Mouse (Mus musculus) kidney, embryonic 14.5 days (tissue): Measurements from ENCODE around the gene Lgr5. TPM values are rescaled to one million over a fixed set of nuclear protein-coding genes. Genes with fewer than 3 reads are reported as not detected.

Experiments used
- ATAC-seq: fragments of 200-750 bp; cut with Nextera tagmentation; 2 replicates; pipeline ENCODE4 v1.8.0; 2017; ENCODE audit warnings: moderate number of reproducible peaks, mild to moderate bottlenecking, moderate TSS enrichment, moderate library complexity; ENCODE audit not compliant: low FRiP score, low TSS enrichment
- H3K27ac ChIP-seq: fragments of 300-500 bp; sonication (generic); 2 replicates; pipeline ENCODE4 v1.5.1; 2014; ENCODE audit warnings: low read depth, mild to moderate bottlenecking, low read length, moderate library complexity, mixed read lengths
- H3K27me3 ChIP-seq: fragments of 300-500 bp; sonication (generic); 2 replicates; pipeline ENCODE4 v1.6.1; 2014; ENCODE audit warnings: mild to moderate bottlenecking, low read length; ENCODE audit not compliant: control insufficient read depth, insufficient read depth
- H3K36me3 ChIP-seq: fragments of 300-500 bp; sonication (generic); 2 replicates; pipeline ENCODE4 v1.6.1; 2014; ENCODE audit warnings: low read length, mixed read lengths; ENCODE audit not compliant: control insufficient read depth, insufficient read depth
- H3K4me1 ChIP-seq: fragments of 300-500 bp; sonication (generic); 2 replicates; pipeline ENCODE4 v1.6.1; 2014; ENCODE audit warnings: low read length, mixed read lengths; ENCODE audit not compliant: control insufficient read depth, insufficient read depth
- H3K4me2 ChIP-seq: fragments of 300-500 bp; sonication (generic); replicated peaks from 2 replicates; pipeline ENCODE4 v1.6.1; 2014; ENCODE audit warnings: low read depth, mild to moderate bottlenecking, low read length
- H3K4me3 ChIP-seq: fragments of 300-500 bp; sonication (generic); 2 replicates; pipeline ENCODE4 v1.5.1; 2014; ENCODE audit warnings: mild to moderate bottlenecking, low read length
- H3K9ac ChIP-seq: fragments of 300-500 bp; sonication (generic); 2 replicates; pipeline ENCODE4 v1.6.1; 2014; ENCODE audit warnings: low read depth, mild to moderate bottlenecking, low read length, moderate library complexity
- H3K9me3 ChIP-seq: fragments of 300-500 bp; sonication (generic); 2 replicates; pipeline ENCODE4 v1.6.1; 2016; ENCODE audit warnings: low read length; ENCODE audit not compliant: control insufficient read depth
- WGBS: fragments of 180-500 bp; shearing (Covaris S2); extraction: QIAGEN DNeasy Blood & Tissue Kit; methylation state at CpG from one replicate; pipeline ENCODE4 v1.1.7; 2014; 5-methylcytosine and 5-hydroxymethylcytosine counted together
- polyA plus RNA-seq: library from polyadenylated mRNA; unstranded; fragments of >200 nt; fragmentation: Nextera tagmentation; extraction: Ambion mirVana; gene quantifications from 2 replicates; pipeline ENCODE4 v1.2.1, GENCODE M21; 2014

Gene Lgr5
- polyA plus RNA-seq, 1 experiment from 2014 or later = 8.0 TPM

DNA sequence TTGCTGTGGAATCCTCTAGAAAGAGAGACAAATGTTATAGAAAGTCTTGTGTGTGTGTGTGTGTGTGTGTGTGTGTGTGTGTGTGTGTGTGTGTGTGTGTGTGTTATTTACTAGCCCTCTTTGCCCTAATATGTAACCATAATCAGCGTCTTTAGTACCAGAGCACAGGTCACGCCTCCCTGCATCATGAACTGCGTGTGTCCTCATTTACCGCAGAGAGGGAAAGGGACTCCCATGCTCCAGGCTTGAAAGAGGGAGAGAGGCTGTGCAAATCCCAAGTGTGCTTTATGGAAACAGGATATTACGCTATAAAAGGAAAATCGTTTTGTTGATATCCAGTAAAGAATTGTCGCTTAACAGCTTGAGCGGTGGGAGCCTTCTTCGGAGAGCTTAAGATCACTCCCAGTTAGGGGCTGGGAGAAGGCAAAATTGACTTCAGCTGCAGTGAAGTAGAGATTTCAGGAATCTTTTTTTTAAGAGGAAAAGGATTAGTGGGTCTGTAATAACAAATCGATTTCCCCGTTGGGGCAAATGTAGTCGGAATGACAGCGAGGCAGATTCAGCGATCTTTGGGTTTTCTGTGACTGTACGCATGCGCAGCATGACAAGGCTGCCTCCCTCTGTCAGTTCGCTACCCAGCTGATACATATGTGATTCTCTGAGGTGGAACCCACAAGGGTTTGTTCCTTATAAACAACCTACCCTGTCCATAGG lies 116.8 kb downstream of the Lgr5 start:
- Histone ChIP-seq H3K27me3 (no peaks in the 10 kb centered on the region), H3K4me3 (peak overlapping the region; percentile 30), H3K4me2 (peak overlapping the region; percentile 34), H3K36me3 (no peaks in the 10 kb centered on the region), H3K9me3 (no peaks in the 10 kb centered on the region), H3K27ac (no peak overlapping the region), H3K4me1 (no peaks in the 10 kb centered on the region), H3K9ac (no peak overlapping the region)
- WGBS = 39% methylated on average over 17 of the region's 17 CpGs
- no peak for ATAC-seq

DNA sequence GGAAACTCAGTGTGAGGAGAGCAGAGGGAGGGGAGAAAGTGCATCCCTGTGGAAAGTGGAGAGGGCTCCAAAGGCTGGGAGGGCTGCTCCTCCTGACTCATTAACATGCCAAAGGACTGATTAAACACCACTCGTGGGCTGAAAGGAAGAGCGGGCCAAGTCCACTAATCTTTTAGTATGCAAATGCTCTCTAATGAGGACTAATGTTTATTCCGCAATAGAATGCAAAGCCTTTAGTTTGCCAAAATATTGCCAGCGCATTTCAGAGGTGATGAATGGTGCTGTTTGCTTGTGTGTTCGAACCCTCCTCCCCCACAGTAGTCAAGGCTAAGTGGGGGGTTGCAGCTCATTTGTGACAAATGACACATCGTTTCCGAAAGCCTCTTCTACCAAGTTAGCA lies 118.5 kb downstream of the Lgr5 start:
- H3K36me3 ChIP-seq = no peaks in the 10 kb centered on the region
- no peak for ATAC-seq
- no peaks in the 10 kb centered on the region for H3K4me1 ChIP-seq
- no peak overlapping the region for H3K4me2 ChIP-seq
- no peak overlapping the region for H3K27ac ChIP-seq
- H3K9me3 ChIP-seq = no peaks in the 10 kb centered on the region
- no peak overlapping the region for H3K4me3 ChIP-seq
- 22% methylated on average over 7 of the region's 7 CpGs for WGBS
- no peaks in the 10 kb centered on the region for H3K27me3 ChIP-seq
- H3K9ac ChIP-seq = no peak overlapping the region

GRCm38 (mm10) chr10:115468632-115469031 lies 118.9 kb downstream of the Lgr5 start:
- WGBS = 49% methylated on average over 7 of the region's 7 CpGs
- no peaks in the 10 kb centered on the region for H3K9me3 ChIP-seq
- H3K9ac ChIP-seq = no peak overlapping the region
- no peaks in the 10 kb centered on the region for H3K27me3 ChIP-seq
- no peak overlapping the region for H3K4me3 ChIP-seq
- H3K4me2 ChIP-seq = no peak overlapping the region
- H3K4me1 ChIP-seq = no peaks in the 10 kb centered on the region
- ATAC-seq = no peak
- no peak overlapping the region for H3K27ac ChIP-seq
- no peaks in the 10 kb centered on the region for H3K36me3 ChIP-seq

GRCm38 (mm10) chr10:115467985-115468384 lies 119.6 kb downstream of the Lgr5 start:
- Histone ChIP-seq H3K9ac (no peak overlapping the region), H3K4me2 (no peak overlapping the region), H3K9me3 (no peaks in the 10 kb centered on the region), H3K4me1 (no peaks in the 10 kb centered on the region), H3K27ac (no peak overlapping the region), H3K4me3 (no peak overlapping the region), H3K27me3 (no peaks in the 10 kb centered on the region), H3K36me3 (no peaks in the 10 kb centered on the region)
- peak; percentile 74; the same call in 1 of the 2 replicates for ATAC-seq
- 76% methylated on average over 8 of the region's 8 CpGs for WGBS

GRCm38 (mm10) chr10:115465778-115466177 lies 121.8 kb downstream of the Lgr5 start:
- no peak overlapping the region for H3K4me3 ChIP-seq
- H3K36me3 ChIP-seq = no peaks in the 10 kb centered on the region
- no peaks in the 10 kb centered on the region for H3K9me3 ChIP-seq
- H3K9ac ChIP-seq = no peak overlapping the region
- no peak overlapping the region for H3K4me2 ChIP-seq
- H3K4me1 ChIP-seq = no peaks in the 10 kb centered on the region
- 38% methylated on average over 6 of the region's 6 CpGs for WGBS
- no peak for ATAC-seq
- H3K27me3 ChIP-seq = no peaks in the 10 kb centered on the region
- H3K27ac ChIP-seq = no peak overlapping the region

DNA sequence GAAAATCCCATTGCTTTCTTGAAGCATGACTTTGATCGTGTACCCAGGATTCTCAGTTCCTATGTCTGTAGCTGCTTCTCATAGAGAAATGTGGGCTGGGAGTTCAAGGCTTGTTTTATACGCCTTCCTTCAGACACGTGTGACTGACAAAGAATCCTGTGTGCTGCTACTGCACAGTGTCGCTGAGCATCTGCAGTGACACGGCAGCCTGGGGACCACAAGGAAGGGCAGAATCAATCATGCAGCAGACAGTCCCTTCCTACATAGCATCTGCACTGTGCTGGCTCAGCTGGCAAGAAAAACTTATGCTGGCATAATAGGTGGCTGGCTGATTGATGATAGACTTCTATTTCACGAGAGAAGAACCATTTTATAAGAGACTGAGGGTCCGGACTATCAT lies 122.5 kb downstream of the Lgr5 start:
- no peak for ATAC-seq
- Histone ChIP-seq H3K27ac (no peak overlapping the region), H3K4me1 (no peaks in the 10 kb centered on the region), H3K9me3 (no peaks in the 10 kb centered on the region), H3K4me3 (no peak overlapping the region), H3K4me2 (no peak overlapping the region), H3K36me3 (no peaks in the 10 kb centered on the region), H3K9ac (no peak overlapping the region), H3K27me3 (no peaks in the 10 kb centered on the region)
- 74% methylated on average over 7 of the region's 7 CpGs for WGBS

DNA sequence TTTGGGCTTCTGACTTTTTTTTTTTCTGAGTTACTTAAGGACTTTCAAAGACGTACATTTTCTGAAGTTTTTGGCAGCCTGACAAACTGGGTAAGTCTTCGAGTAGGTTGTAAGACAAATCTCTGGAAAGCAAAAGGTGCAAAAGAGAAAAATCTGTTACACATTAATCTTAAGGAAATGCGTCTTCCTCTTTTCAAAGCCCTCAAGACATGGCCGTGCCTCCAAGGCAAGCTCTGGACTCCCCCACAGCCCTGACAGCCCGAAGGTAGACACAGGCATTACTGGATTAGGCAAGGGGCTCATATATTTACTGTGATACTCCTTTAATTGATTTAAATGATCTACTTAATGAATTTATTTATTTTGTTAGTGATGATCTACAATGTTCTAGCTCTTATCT lies 124.9 kb downstream of the Lgr5 start:
- Histone ChIP-seq H3K9ac (no peak overlapping the region), H3K4me3 (no peak overlapping the region), H3K27ac (no peak overlapping the region), H3K27me3 (no peaks in the 10 kb centered on the region), H3K36me3 (no peaks in the 10 kb centered on the region), H3K9me3 (no peaks in the 10 kb centered on the region), H3K4me1 (peaks cover 4% of the 10 kb centered on the region; the same call in 1 of the 2 replicates), H3K4me2 (no peak overlapping the region)
- ATAC-seq = no peak
- WGBS = 36% methylated on average over 5 of the region's 5 CpGs

DNA sequence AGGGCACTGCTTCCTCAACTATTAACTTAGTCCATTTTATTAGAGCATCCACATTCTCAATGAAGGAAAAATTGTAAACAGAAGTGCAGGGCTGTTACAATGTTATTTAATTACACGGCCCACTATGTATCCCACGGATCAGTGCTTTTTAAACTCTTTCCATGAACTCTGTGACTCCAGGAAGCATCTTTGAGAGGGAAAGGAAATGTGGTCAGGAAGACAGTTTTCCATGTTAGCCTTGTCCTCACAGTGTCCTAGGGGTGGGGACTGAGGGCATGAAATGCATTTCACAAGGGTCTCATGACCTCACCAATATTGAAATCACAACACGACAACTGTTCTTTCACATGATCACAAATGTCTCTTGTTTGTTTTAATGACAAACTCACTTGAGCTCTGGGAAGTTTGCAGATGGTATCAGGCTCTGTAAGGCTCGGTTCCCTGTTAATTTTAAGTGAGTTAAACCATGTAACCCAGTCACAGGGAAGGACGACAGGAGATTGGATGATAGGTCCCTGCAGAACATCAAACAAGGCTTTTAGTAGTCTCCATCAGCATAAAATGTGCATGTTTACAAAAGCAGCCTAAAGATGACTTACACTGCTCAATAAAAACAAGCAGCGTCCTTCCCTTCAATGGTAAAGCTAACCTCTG lies 130.1 kb downstream of the Lgr5 start:
- WGBS = 26% methylated on average over 6 of the region's 6 CpGs
- ATAC-seq = peak; percentile 16; the same call in 1 of the 2 replicates

GRCm38 (mm10) chr10:115448614-115449013 lies 139.0 kb downstream of the Lgr5 start:
- no peak for ATAC-seq
- no peak overlapping the region for H3K4me3 ChIP-seq
- no peak overlapping the region for H3K9ac ChIP-seq
- H3K36me3 ChIP-seq = no peaks in the 10 kb centered on the region
- 88% methylated on average over 13 of the region's 13 CpGs for WGBS
- no peaks in the 10 kb centered on the region for H3K4me1 ChIP-seq
- peaks cover 6% of the 10 kb centered on the region; the same call in 1 of the 2 replicates for H3K9me3 ChIP-seq
- no peak overlapping the region for H3K4me2 ChIP-seq
- H3K27ac ChIP-seq = no peak overlapping the region
- no peaks in the 10 kb centered on the region for H3K27me3 ChIP-seq

More for the DNA sequence above, 130.1 kb downstream of the Lgr5 start:
- H3K4me3 ChIP-seq = no peak overlapping the region
- H3K4me1 ChIP-seq = peaks cover 8% of the 10 kb centered on the region; the same call in 1 of the 2 replicates
- H3K27me3 ChIP-seq = no peaks in the 10 kb centered on the region
- no peak overlapping the region for H3K9ac ChIP-seq
- H3K4me2 ChIP-seq = no peak overlapping the region
- H3K27ac ChIP-seq = no peak overlapping the region
- H3K36me3 ChIP-seq = no peaks in the 10 kb centered on the region
- H3K9me3 ChIP-seq = no peaks in the 10 kb centered on the region
